Mouse (Mus musculus) lung, adult 2 months (tissue): ENCODE measurements around the gene Zcwpw1.

ENCODE experiments used
- CTCF ChIP-seq: fragments of 200-500 bp; IDR thresholded peaks from 2 replicates; pipeline ENCODE4 v1.5.1; 2011; ENCODE audit warnings: mild to moderate bottlenecking, low read length, control low read depth; ENCODE audit not compliant: insufficient read depth
- POLR2A ChIP-seq: fragments of 200-500 bp; IDR thresholded peaks from 2 replicates; pipeline ENCODE4 v1.6.1; 2011; ENCODE audit warnings: low read depth, mild to moderate bottlenecking, control low read depth, low read length, borderline replicate concordance; ENCODE audit errors: extremely low read depth

DNA sequence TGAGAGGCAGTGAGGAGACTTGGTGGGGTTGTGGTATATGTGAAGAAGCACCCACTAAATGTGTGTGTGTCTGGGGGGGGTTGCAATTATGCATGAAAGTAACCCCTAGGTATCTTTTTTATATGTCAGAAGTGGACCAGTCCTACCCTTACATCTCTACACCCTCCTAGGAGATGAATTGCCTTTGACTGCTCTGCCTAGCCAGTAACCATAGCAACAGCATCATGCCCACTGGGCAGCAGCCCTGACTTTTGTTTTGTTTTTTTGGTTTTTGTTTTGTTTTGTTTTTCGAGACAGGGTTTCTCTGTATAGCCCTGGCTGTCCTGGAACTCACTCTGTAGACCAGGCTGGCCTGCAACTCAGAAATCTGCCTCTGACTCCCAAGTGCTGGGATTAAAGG, 19.1 kb upstream of the Zcwpw1 start:
- no peak for TF ChIP-seq CTCF
- TF ChIP-seq POLR2A: no peak
